Mouse (Mus musculus) lung, embryonic 16.5 days (tissue): ENCODE measurements around the gene Cib3. TPM values are rescaled to one million over a fixed set of nuclear protein-coding genes. Genes with fewer than 3 reads are reported as not detected.
A peak's percentile ranks its signal among the peaks of the same experiment; 100 is the strongest.

ENCODE experiments used
- ATAC-seq: fragments of 200-750 bp; cut with Nextera tagmentation; 2 replicates; pipeline ENCODE4 v1.8.0; 2017; ENCODE audit warnings: low read depth, mild to moderate bottlenecking, moderate library complexity
- H3K27ac ChIP-seq: fragments of 300-500 bp; sonication (generic); 2 replicates; pipeline ENCODE4 v1.5.1; 2014; ENCODE audit warnings: mild to moderate bottlenecking, control low read depth, low read length
- H3K27me3 ChIP-seq: fragments of 300-500 bp; sonication (generic); 2 replicates; pipeline ENCODE4 v1.6.1; 2014; ENCODE audit warnings: low read depth, low read length, mixed read lengths; ENCODE audit not compliant: control insufficient read depth, insufficient read depth
- H3K36me3 ChIP-seq: fragments of 300-500 bp; sonication (generic); 2 replicates; pipeline ENCODE4 v1.6.1; 2014; ENCODE audit warnings: low read length; ENCODE audit not compliant: control insufficient read depth, insufficient read depth
- H3K4me1 ChIP-seq: fragments of 300-500 bp; sonication (generic); replicated peaks from 2 replicates; pipeline ENCODE4 v1.6.1; 2014; ENCODE audit warnings: low read length, mixed read lengths; ENCODE audit not compliant: control insufficient read depth, insufficient read depth
- H3K4me2 ChIP-seq: fragments of 300-500 bp; sonication (generic); 2 replicates; pipeline ENCODE4 v1.6.1; 2014; ENCODE audit warnings: low read depth, low read length, control low read depth
- H3K4me3 ChIP-seq: fragments of 300-500 bp; sonication (generic); 2 replicates; pipeline ENCODE4 v1.5.1; 2014; ENCODE audit warnings: mild to moderate bottlenecking, low read length, control low read depth
- H3K9ac ChIP-seq: fragments of 300-500 bp; sonication (generic); 2 replicates; pipeline ENCODE4 v1.6.1; 2014; ENCODE audit warnings: low read length, control low read depth
- H3K9me3 ChIP-seq: fragments of 300-500 bp; sonication (generic); 2 replicates; pipeline ENCODE4 v1.6.1; 2016; ENCODE audit warnings: low read length; ENCODE audit not compliant: control insufficient read depth
- WGBS: fragments of 180-500 bp; shearing (Covaris S2); extraction: QIAGEN DNeasy Blood & Tissue Kit; methylation state at CpG from one replicate; pipeline ENCODE4 v1.1.7; 2014; 5-methylcytosine and 5-hydroxymethylcytosine counted together
- polyA plus RNA-seq: library from polyadenylated mRNA; unstranded; fragments of >200 nt; fragmentation: Nextera tagmentation; extraction: Ambion mirVana; gene quantifications from 2 replicates; pipeline ENCODE4 v1.2.1, GENCODE M21; 2015

Cib3 gene
- polyA plus RNA-seq, 1 experiment from 2014 or later, result 0.20 TPM

- Histone ChIP-seq H3K4me3 (peak within 1 kb of the TSS; percentile 25), H3K9ac (peak within 1 kb of the TSS; percentile 19), H3K4me2 (peak within 1 kb of the TSS; percentile 45), H3K27me3 (no peaks in the 10 kb centered on the region), H3K27ac (peak within 1 kb of the TSS; percentile 93), H3K9me3 (no peaks in the 10 kb centered on the region), H3K36me3 (no peaks in the 10 kb centered on the region), H3K4me1 (no peaks in the 10 kb centered on the region)
- peak; percentile 85 for ATAC-seq
- 51% methylated on average over 12 of the region's 12 CpGs for WGBS
Measured at GRCm38 (mm10) chr8:72189417-72190214, 23.0 kb downstream of the Cib3 start, which contains the start of gene Hsh2d. Hsh2d (plus strand) TSS chr8:72189638.

GRCm38 (mm10) chr8:72187793-72188331 is 24.8 kb downstream of the Cib3 start:
- Histone ChIP-seq H3K4me3 (no peak overlapping the region), H3K4me2 (no peak overlapping the region), H3K9ac (no peak overlapping the region), H3K27ac (no peak overlapping the region), H3K36me3 (no peaks in the 10 kb centered on the region), H3K9me3 (no peaks in the 10 kb centered on the region), H3K4me1 (no peaks in the 10 kb centered on the region), H3K27me3 (no peaks in the 10 kb centered on the region)
- WGBS, result 76% methylated on average over 2 of the region's 2 CpGs
- no peak for ATAC-seq

GRCm38 (mm10) chr8:72183554-72184202 is 29.0 kb downstream of the Cib3 start:
- H3K9me3 ChIP-seq, result no peaks in the 10 kb centered on the region
- WGBS, result 82% methylated on average over 2 of the region's 2 CpGs
- H3K4me3 ChIP-seq, result no peak overlapping the region
- H3K27me3 ChIP-seq, result no peaks in the 10 kb centered on the region
- no peak overlapping the region for H3K4me2 ChIP-seq
- ATAC-seq, result no peak
- peaks cover 6% of the 10 kb centered on the region for H3K36me3 ChIP-seq
- H3K4me1 ChIP-seq, result no peaks in the 10 kb centered on the region
- H3K27ac ChIP-seq, result no peak overlapping the region
- no peak overlapping the region for H3K9ac ChIP-seq

- Histone ChIP-seq H3K4me2 (no peak overlapping the region), H3K4me3 (no peak overlapping the region), H3K27ac (no peak overlapping the region), H3K27me3 (no peaks in the 10 kb centered on the region), H3K36me3 (peaks cover 41% of the 10 kb centered on the region), H3K9ac (no peak overlapping the region), H3K9me3 (no peaks in the 10 kb centered on the region), H3K4me1 (no peaks in the 10 kb centered on the region)
- peak; percentile 58 for ATAC-seq
- WGBS, result 61% methylated on average over 5 of the region's 5 CpGs
Measured at GRCm38 (mm10) chr8:72177346-72177925, 35.2 kb downstream of the Cib3 start.

GRCm38 (mm10) chr8:72169681-72170249 is 42.9 kb downstream of the Cib3 start:
- H3K4me1 ChIP-seq, result no peaks in the 10 kb centered on the region
- no peak overlapping the region for H3K9ac ChIP-seq
- ATAC-seq, result no peak
- WGBS, result 62% methylated on average over 3 of the region's 3 CpGs
- no peaks in the 10 kb centered on the region for H3K27me3 ChIP-seq
- H3K4me2 ChIP-seq, result no peak overlapping the region
- peaks cover 45% of the 10 kb centered on the region for H3K36me3 ChIP-seq
- H3K27ac ChIP-seq, result no peak overlapping the region
- no peak overlapping the region for H3K4me3 ChIP-seq
- no peaks in the 10 kb centered on the region for H3K9me3 ChIP-seq

- no peak overlapping the region for H3K9ac ChIP-seq
- no peak overlapping the region for H3K4me2 ChIP-seq
- WGBS, result 84% methylated on average over 3 of the region's 3 CpGs
- no peak overlapping the region for H3K4me3 ChIP-seq
- no peaks in the 10 kb centered on the region for H3K27me3 ChIP-seq
- H3K27ac ChIP-seq, result no peak overlapping the region
- peaks cover 45% of the 10 kb centered on the region for H3K36me3 ChIP-seq
- ATAC-seq, result no peak
- H3K4me1 ChIP-seq, result no peaks in the 10 kb centered on the region
- no peaks in the 10 kb centered on the region for H3K9me3 ChIP-seq
Measured at GRCm38 (mm10) chr8:72169098-72169668, 43.5 kb downstream of the Cib3 start.

GRCm38 (mm10) chr8:72162821-72163220 is 49.8 kb downstream of the Cib3 start:
- no peak for ATAC-seq
- Histone ChIP-seq H3K27me3 (no peaks in the 10 kb centered on the region), H3K4me3 (no peak overlapping the region)

GRCm38 (mm10) chr8:72160707-72161697 is 51.6 kb downstream of the Cib3 start, which contains the start of gene Rab8a:
Rab8a (plus strand) TSS chr8:72161200.
- Histone ChIP-seq H3K4me2 (peak within 1 kb of the TSS; percentile 87), H3K4me1 (peaks cover 12% of the 10 kb centered on the region), H3K9ac (peak within 1 kb of the TSS; percentile 98), H3K4me3 (peak within 1 kb of the TSS; percentile 95), H3K27ac (peak within 1 kb of the TSS; percentile 78), H3K9me3 (no peaks in the 10 kb centered on the region), H3K27me3 (no peaks in the 10 kb centered on the region), H3K36me3 (peaks cover 5% of the 10 kb centered on the region)
- under 1% methylated on average over 82 of the region's 82 CpGs for WGBS
- ATAC-seq, result peak; percentile 99

More at GRCm38 (mm10) chr8:72162821-72163220, 49.8 kb downstream of the Cib3 start:
- no peaks in the 10 kb centered on the region for H3K9me3 ChIP-seq
- H3K27ac ChIP-seq, result no peak overlapping the region
- H3K36me3 ChIP-seq, result peaks cover 5% of the 10 kb centered on the region
- no peak overlapping the region for H3K9ac ChIP-seq
- H3K4me2 ChIP-seq, result peak overlapping the region; percentile 87; the same call in 1 of the 2 replicates
- peaks cover 12% of the 10 kb centered on the region for H3K4me1 ChIP-seq
